Mouse (Mus musculus) regulatory T cell (primary cell): ENCODE results near the gene Tecr.

Experiments used
- in situ Hi-C: fragments of 300-600 bp; cut with MboI, MseI; formaldehyde crosslinking; loops from one replicate; pipeline ENCODE4 v1.15.1; 2025; ENCODE audit warnings: high pct_unique_total_duplicates

Gene Tecr

DNA sequence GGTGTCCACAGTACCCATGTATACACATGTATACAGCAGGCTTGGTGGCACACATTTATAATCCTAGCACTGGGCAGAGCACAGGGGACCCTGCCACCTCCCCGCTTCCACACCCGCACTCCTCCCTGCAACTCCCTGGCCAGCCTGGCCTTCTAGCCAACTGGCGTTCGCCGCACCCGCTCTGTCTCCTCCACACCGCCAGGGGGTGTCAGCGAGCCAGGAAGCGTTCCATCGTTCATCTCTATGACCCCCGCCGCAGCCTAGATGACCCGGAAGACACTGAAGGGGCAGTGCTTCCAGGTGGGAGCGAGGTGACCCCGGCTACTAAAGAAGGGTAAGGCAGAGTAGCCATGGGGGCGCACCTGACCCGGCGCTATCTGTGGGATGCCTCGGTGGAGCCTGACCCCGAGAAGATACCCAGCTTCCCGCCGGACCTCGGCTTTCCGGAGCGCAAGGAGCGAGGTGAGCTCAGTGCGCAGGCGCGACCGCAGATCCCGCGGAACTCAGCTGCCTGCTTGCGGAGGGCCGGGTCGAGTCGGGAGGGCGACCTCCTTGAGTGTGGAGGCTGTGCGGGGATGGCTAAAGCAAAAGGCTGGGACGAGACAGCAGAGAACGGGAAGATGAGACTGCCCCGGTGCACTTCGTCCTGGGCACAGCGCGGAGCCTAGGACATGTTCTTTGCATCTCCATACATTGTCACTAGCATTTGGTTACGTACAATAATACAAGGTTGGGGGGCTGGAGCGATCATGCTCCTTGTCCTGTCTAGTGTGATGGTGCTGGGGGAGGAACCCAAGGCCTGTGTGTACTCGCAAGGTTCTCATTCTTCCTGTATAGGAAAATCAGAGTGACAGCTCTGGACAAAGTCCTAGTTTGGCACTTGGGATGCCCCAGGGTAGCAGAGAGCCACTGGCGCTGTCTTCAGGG, 41.0 kb downstream of the Tecr start, which contains the start of gene Ndufb7:
Ndufb7 (plus strand) TSS at position 203 of the 927 bp plus-strand sequence.
- in situ Hi-C loops = no loop called here

DNA sequence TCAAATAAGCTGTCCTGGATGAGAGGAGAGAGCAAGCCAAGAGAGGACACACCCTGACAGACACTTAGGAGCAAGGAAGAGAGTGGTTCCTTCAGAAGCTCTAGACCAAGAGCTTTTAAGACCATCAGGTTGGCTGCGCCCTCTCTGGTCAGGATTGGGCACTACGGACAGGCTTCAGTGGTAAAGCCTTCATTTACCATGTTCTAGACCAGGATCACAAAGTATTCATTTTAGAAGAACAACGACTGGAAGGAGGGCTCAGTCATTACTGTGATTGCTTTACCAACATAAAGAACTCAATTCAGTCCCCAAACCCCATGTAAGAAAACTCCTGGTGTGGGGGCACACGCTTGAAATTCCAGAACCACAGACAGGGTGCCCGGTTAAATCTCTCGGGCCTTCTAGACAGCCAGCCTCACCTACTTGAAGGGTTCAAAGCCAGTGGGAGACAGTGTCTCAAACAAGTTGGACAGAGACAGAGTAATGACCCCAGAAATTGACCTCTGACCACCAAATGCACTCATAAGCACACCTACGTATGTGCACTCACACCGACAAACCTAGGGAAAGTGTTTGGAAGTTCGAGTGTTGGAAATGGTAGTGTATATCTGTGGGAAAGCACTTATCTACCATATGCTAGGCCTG, 41.9 kb downstream of the Tecr start:
- in situ Hi-C loops = no loop called here

DNA sequence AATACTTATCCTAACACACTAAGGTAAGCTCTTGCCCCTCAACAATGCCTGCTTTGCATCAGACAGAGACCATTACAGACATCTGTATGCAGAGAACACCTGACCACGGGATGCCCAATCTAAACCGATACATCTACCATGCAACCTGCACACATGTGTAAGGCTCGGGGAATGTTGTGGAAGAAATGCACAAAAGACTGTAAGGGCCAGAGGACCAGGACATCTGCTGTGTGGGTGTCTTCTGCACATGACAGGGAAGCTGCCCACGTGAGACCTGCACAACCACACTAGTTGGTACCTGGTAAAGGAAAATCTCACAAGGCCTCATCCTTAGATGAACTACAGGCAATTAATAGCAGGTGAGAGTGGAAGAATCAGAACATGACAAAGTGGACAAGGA, 44.5 kb downstream of the Tecr start:
- in situ Hi-C loops = no loop called here

DNA sequence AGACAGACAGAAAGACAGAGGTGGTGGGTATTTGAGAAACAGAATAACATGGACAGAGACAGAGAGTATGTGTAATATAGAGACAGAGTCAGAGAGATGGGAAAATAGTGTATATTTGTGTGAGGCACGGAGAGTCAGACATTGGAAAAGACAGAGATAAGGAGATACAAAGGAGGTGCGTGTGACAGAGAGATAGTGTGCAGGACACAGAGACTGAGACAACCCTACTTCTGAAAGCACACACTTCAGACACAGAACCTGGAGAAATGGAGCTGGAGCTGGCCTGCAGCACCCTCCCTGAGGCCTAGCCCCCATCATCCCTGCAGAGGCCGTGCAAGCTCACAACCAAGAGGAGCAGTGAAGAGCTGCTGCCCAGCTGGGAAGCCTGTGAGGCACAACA, 45.1 kb downstream of the Tecr start:
- in situ Hi-C loops = no loop called here

DNA sequence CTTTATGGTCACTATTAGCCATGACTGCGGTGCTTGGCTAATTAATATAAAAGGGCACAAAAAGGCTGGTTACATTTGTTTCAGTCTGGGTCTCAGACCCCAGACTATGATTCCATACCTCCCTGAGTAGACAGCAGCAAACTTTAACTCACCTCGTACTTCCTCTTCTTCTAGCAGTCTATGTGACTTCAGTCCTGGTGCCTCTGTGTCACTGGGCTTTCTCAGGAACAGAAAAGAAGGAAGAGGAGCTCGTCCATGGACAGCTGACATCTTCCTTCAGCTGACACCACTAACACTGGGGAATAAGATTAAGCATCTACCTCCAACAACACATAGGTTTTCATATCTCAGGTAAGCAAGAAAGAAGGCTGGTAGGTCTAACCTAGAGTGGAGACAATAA, 72.0 kb downstream of the Tecr start, which contains the start of gene Olfr370:
Olfr370 (plus strand) TSS at position 45 of the 400 bp plus-strand sequence.
- in situ Hi-C loops = no loop called here

DNA sequence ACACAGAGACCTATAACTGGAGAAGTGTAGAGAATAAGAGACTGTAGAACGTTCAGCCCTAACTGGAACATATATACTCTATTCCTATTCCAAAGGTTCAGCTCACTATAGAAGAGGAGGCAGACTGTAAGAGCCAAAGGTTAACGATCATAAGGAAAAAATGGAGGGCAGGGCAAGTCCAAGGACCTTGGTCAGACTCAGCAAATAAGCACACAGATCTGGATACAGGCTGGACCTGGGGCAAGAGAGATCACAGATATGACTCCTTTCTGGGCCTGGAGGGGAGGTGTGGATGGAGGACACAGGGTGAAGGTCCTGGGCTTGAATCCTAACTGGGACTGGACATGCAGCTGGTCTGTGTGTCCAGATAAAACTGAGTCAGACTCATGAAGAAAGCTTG, 73.0 kb downstream of the Tecr start:
- in situ Hi-C loops = no loop called here
